Mouse (Mus musculus): ENCODE data around the gene Gm10282. TPM values are rescaled to one million over a fixed set of nuclear protein-coding genes. Genes with fewer than 3 reads are reported as not detected.

Gm10282 gene
- polyA plus RNA-seq, 1 experiment from 2014 or later, result 39.9 TPM

DNA sequence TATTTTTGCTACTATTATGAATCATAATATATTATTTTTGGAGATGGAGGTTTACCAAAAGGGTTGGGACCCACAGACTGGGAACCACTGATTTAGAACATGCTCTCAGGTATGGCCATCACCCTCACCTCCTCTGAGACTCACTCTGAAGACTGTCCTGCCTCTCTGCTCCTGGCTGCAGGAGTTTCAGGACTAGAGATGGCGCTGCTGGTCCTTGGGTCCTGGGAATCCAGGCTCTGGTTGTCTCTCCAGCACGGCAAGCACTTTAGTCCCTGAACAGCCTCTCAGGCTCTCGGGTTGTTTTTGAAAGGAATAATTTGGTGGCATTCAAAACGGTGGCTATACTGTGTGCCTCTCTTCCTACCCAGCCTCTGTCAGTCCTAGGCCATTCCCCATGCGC lies 43.2 kb downstream of the Gm10282 start:
- H3K4me1 ChIP-seq (ENCODE audit: control insufficient read depth, insufficient read depth, low read length), result no peaks in the 10 kb centered on the region
- no peak overlapping the region for H3K9ac ChIP-seq (replicated peaks; ENCODE audit: low read length)
- H3K4me2 ChIP-seq (ENCODE audit: low read depth, low read length), result no peak overlapping the region
- WGBS, result 55% methylated on average over 5 of the region's 5 CpGs
- no peak overlapping the region for H3K4me3 ChIP-seq (ENCODE audit: low read depth, low read length)
- H3K36me3 ChIP-seq (replicated peaks; ENCODE audit: control insufficient read depth, insufficient read depth, low read depth, low read length), result no peaks in the 10 kb centered on the region
- no peak overlapping the region for H3K27ac ChIP-seq (replicated peaks; ENCODE audit: low read depth, low read length)
- no peaks in the 10 kb centered on the region for H3K27me3 ChIP-seq (ENCODE audit: control insufficient read depth, insufficient read depth, low read length)
- H3K9me3 ChIP-seq (replicated peaks; ENCODE audit: control insufficient read depth, low read length), result no peaks in the 10 kb centered on the region
- DNase-seq (ENCODE audit: low spot score), result no peak
- ATAC-seq (replicated peaks; ENCODE audit: insufficient number of reproducible peaks, low FRiP score, low TSS enrichment, low read depth), result no peak

DNA sequence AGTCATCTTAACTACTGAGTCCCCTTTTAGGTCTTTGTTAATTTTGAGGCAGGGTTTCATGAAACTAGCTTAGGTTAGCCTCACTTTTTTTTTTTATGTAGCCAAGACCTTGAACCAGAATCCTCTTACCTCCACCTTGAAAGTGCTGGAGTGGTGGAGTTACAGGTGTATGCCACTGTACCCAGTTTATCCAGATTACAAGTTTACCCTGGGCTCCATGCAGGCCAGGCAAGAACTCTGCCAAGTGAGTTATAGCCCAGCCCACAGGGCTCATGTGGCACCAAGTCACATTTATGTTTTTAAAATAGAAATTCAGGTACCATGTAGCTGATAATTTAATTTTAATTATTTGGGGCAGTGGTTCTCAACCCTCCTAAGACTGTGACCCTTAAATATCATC lies 43.6 kb downstream of the Gm10282 start:
- Histone ChIP-seq H3K9me3 (replicated peaks; ENCODE audit: control insufficient read depth, low read length) (no peaks in the 10 kb centered on the region), H3K4me2 (ENCODE audit: low read depth, low read length) (no peak overlapping the region), H3K36me3 (replicated peaks; ENCODE audit: control insufficient read depth, insufficient read depth, low read depth, low read length) (no peaks in the 10 kb centered on the region), H3K27ac (replicated peaks; ENCODE audit: low read depth, low read length) (no peak overlapping the region), H3K27me3 (ENCODE audit: control insufficient read depth, insufficient read depth, low read length) (no peaks in the 10 kb centered on the region), H3K9ac (replicated peaks; ENCODE audit: low read length) (no peak overlapping the region), H3K4me3 (ENCODE audit: low read depth, low read length) (no peak overlapping the region), H3K4me1 (ENCODE audit: control insufficient read depth, insufficient read depth, low read length) (no peaks in the 10 kb centered on the region)
- ATAC-seq (replicated peaks; ENCODE audit: insufficient number of reproducible peaks, low FRiP score, low TSS enrichment, low read depth), result no peak
- DNase-seq (ENCODE audit: low spot score), result no peak

DNA sequence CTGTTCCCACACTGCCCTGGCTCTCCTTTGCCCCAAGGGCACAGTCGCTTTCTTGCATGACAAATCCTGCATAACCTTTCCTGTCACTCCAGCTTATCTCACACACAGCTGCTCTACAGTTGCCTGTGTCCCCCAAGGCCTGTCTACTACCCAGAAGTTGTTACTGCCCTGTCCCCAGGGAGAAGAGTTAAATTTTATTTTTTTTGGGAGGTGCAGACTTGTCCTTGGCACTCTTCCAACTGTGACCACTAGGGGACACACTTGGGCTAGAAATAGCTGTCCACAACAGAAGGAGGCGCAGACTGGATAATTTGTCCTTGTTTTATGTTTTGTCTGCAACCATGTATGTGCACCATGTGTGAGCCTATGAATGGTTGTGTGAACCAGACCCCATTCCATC lies 44.0 kb downstream of the Gm10282 start:
- DNase-seq (ENCODE audit: low spot score) (peak; percentile 80), ATAC-seq (replicated peaks; ENCODE audit: insufficient number of reproducible peaks, low FRiP score, low TSS enrichment, low read depth) (no peak; the same call in 1 of the 2 replicates)
- H3K4me1 ChIP-seq (ENCODE audit: control insufficient read depth, insufficient read depth, low read length), result no peaks in the 10 kb centered on the region
- H3K36me3 ChIP-seq (replicated peaks; ENCODE audit: control insufficient read depth, insufficient read depth, low read depth, low read length), result no peaks in the 10 kb centered on the region
- no peaks in the 10 kb centered on the region for H3K9me3 ChIP-seq (replicated peaks; ENCODE audit: control insufficient read depth, low read length)
- no peak overlapping the region for H3K4me2 ChIP-seq (ENCODE audit: low read depth, low read length)
- no peak overlapping the region for H3K27ac ChIP-seq (replicated peaks; ENCODE audit: low read depth, low read length)
- no peaks in the 10 kb centered on the region for H3K27me3 ChIP-seq (ENCODE audit: control insufficient read depth, insufficient read depth, low read length)
- 20% methylated on average over 2 of the region's 2 CpGs for WGBS
- no peak overlapping the region for H3K9ac ChIP-seq (replicated peaks; ENCODE audit: low read length)
- no peak overlapping the region for H3K4me3 ChIP-seq (ENCODE audit: low read depth, low read length)

DNA sequence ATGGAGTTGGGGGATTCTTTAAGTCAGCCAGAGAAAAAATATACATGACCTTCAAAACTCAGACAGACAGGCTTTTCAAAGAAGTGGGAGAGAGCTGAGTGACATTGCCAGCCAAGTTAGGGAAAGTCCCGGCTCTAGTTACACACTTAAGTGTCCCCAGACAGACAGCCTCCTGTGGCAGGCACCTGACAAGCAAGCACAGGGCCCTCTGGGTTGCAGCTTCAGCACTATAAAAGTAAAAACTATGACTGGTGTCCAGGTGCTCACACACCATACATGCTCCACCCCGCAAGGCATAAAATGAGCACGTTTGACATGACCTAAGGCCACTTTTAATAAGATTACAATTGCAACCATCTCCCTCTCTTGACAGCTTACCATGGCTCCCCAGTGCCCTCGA lies 44.5 kb downstream of the Gm10282 start:
- Histone ChIP-seq H3K9me3 (replicated peaks; ENCODE audit: control insufficient read depth, low read length) (no peaks in the 10 kb centered on the region), H3K4me1 (ENCODE audit: control insufficient read depth, insufficient read depth, low read length) (no peaks in the 10 kb centered on the region), H3K27me3 (ENCODE audit: control insufficient read depth, insufficient read depth, low read length) (no peaks in the 10 kb centered on the region), H3K9ac (replicated peaks; ENCODE audit: low read length) (no peak overlapping the region), H3K27ac (replicated peaks; ENCODE audit: low read depth, low read length) (no peak overlapping the region), H3K4me2 (ENCODE audit: low read depth, low read length) (no peak overlapping the region), H3K36me3 (replicated peaks; ENCODE audit: control insufficient read depth, insufficient read depth, low read depth, low read length) (no peaks in the 10 kb centered on the region), H3K4me3 (ENCODE audit: low read depth, low read length) (no peak overlapping the region)
- WGBS, result 49% methylated on average over 4 of the region's 4 CpGs
- DNase-seq (ENCODE audit: low spot score), result no peak
- ATAC-seq (replicated peaks; ENCODE audit: insufficient number of reproducible peaks, low FRiP score, low TSS enrichment, low read depth), result no peak

DNA sequence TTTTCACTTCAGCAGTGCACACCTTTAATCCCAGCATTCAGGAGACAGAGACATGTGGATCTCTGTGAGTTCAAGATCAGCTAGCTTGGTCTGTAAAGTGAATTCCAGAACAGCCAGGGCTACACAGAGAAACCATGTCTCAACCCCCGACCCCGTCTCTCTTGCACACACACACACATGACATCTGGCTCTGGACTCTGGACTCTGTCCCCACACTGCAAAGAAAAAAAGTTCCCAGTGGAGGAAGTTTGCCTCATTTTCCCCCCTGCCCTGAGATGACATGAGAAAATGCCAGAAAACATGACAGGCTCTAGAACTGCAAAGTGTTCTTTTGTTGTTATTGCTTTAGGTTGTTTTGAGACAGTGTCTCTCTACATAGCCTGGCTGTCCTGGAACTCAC lies 45.2 kb downstream of the Gm10282 start:
- H3K27ac ChIP-seq (replicated peaks; ENCODE audit: low read depth, low read length), result no peak overlapping the region

DNA sequence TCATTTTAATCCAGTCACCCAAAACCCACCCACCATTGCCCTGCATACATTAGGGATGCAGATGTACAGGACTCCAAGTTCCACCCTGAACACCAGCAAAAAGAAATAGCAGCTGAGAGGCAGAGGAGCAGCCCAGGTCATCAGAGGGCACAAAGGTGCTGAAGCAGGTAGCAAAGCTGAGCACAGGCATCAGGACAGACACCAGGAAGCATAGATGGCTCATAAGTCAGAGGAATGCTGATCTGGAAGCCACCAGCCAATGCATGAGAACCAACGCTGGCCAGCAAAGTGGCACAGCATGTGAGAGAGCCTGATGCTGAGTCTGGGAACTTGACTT lies 47.2 kb downstream of the Gm10282 start:
- Histone ChIP-seq H3K36me3 (replicated peaks; ENCODE audit: control insufficient read depth, insufficient read depth, low read depth, low read length) (peaks cover 1% of the 10 kb centered on the region; the same call in 1 of the 2 replicates), H3K9me3 (replicated peaks; ENCODE audit: control insufficient read depth, low read length) (no peaks in the 10 kb centered on the region), H3K9ac (replicated peaks; ENCODE audit: low read length) (no peak overlapping the region), H3K4me1 (ENCODE audit: control insufficient read depth, insufficient read depth, low read length) (no peaks in the 10 kb centered on the region), H3K4me2 (ENCODE audit: low read depth, low read length) (no peak overlapping the region), H3K27ac (replicated peaks; ENCODE audit: low read depth, low read length) (no peak overlapping the region), H3K4me3 (ENCODE audit: low read depth, low read length) (no peak overlapping the region), H3K27me3 (ENCODE audit: control insufficient read depth, insufficient read depth, low read length) (no peaks in the 10 kb centered on the region)
- DNase-seq (ENCODE audit: low spot score) (no peak), ATAC-seq (replicated peaks; ENCODE audit: insufficient number of reproducible peaks, low FRiP score, low TSS enrichment, low read depth) (no peak)
- WGBS, result 100% methylated on average over 1 of the region's 1 CpGs

More for the DNA sequence above, 45.2 kb downstream of the Gm10282 start:
- ATAC-seq (replicated peaks; ENCODE audit: insufficient number of reproducible peaks, low FRiP score, low TSS enrichment, low read depth) (no peak), DNase-seq (ENCODE audit: low spot score) (no peak)
- no peaks in the 10 kb centered on the region for H3K36me3 ChIP-seq (replicated peaks; ENCODE audit: control insufficient read depth, insufficient read depth, low read depth, low read length)
- no peak overlapping the region for H3K9ac ChIP-seq (replicated peaks; ENCODE audit: low read length)
- no peak overlapping the region for H3K4me2 ChIP-seq (ENCODE audit: low read depth, low read length)
- H3K4me1 ChIP-seq (ENCODE audit: control insufficient read depth, insufficient read depth, low read length), result no peaks in the 10 kb centered on the region
- no peak overlapping the region for H3K4me3 ChIP-seq (ENCODE audit: low read depth, low read length)
- no peaks in the 10 kb centered on the region for H3K27me3 ChIP-seq (ENCODE audit: control insufficient read depth, insufficient read depth, low read length)
- H3K9me3 ChIP-seq (replicated peaks; ENCODE audit: control insufficient read depth, low read length), result no peaks in the 10 kb centered on the region
- WGBS, result 72% methylated on average over 2 of the region's 2 CpGs

DNA sequence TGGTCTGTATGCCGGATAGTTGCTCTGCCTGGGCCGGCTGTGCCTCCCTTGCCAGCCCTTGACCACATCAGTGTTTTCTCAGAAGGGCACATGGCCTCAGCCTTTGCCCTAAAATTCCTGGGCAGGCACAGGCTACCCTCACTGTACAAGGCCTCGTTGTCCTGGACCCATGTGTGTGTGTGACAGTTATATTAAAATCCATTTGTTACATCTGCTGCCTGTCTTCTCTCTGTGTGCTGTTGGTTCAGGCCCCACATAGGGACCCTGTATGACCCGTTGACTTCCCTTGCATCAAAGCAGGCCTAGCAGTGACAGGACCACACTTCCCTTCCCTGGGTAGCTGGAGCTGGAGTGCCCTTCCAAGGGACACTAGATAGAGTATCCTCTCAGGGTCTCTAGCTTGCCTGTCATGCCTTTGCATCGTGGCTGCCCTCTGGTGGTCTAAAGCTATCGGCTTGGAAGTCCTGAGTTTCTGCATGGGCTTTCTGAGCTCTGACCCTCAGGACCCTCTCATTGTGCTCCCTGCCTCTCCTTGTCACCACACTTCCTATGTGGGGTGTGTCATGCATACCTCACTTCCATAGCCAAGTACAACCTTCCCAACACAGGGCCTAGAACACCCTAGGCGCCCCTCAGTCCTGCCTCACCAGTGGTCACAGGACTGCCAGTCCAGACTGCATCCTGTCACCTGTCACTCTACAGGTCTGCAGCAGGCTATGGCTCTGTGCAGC lies 47.7 kb downstream of the Gm10282 start:
- Histone ChIP-seq H3K9me3 (replicated peaks; ENCODE audit: control insufficient read depth, low read length) (no peaks in the 10 kb centered on the region), H3K9ac (replicated peaks; ENCODE audit: low read length) (no peak overlapping the region), H3K4me3 (ENCODE audit: low read depth, low read length) (no peak overlapping the region), H3K27ac (replicated peaks; ENCODE audit: low read depth, low read length) (no peak overlapping the region), H3K4me2 (ENCODE audit: low read depth, low read length) (no peak overlapping the region), H3K4me1 (ENCODE audit: control insufficient read depth, insufficient read depth, low read length) (no peaks in the 10 kb centered on the region), H3K27me3 (ENCODE audit: control insufficient read depth, insufficient read depth, low read length) (no peaks in the 10 kb centered on the region), H3K36me3 (replicated peaks; ENCODE audit: control insufficient read depth, insufficient read depth, low read depth, low read length) (peaks cover 3% of the 10 kb centered on the region; the same call in 1 of the 2 replicates)
- WGBS, result 51% methylated on average over 7 of the region's 7 CpGs
- ATAC-seq (replicated peaks; ENCODE audit: insufficient number of reproducible peaks, low FRiP score, low TSS enrichment, low read depth), result 0 out of 2 replicates have a peak, but pooled peaks have one; percentile 37
- DNase-seq (ENCODE audit: low spot score), result peak; percentile 64

All from embryonic facial prominence, embryonic 11.5 days (tissue).